Mouse (Mus musculus) hindbrain, embryonic 13.5 days (tissue): Measurements from ENCODE around the gene Zfp871. TPM values are rescaled to one million over a fixed set of nuclear protein-coding genes. Genes with fewer than 3 reads are reported as not detected.
"Not testable (repeated sequence)": the region's sequence is repeated elsewhere in the genome, so short reads cannot be mapped to it uniquely, and the experiment has no call there.

Experiments used
- ATAC-seq: fragments of 200-750 bp; cut with Nextera tagmentation; 2 replicates; pipeline ENCODE4 v1.8.0; 2017; ENCODE audit warnings: moderate TSS enrichment; ENCODE audit not compliant: low FRiP score
- H3K27ac ChIP-seq: fragments of 300-500 bp; sonication (generic); 2 replicates; pipeline ENCODE4 v1.5.1; 2015; ENCODE audit warnings: inconsistent platforms, mild to moderate bottlenecking, moderate library complexity
- H3K27me3 ChIP-seq: fragments of 300-500 bp; sonication (generic); 2 replicates; pipeline ENCODE4 v1.6.1; 2015; ENCODE audit warnings: mild to moderate bottlenecking, inconsistent platforms
- H3K36me3 ChIP-seq: fragments of 300-500 bp; sonication (generic); 2 replicates; pipeline ENCODE4 v1.6.1; 2015; ENCODE audit warnings: mild to moderate bottlenecking, inconsistent platforms
- H3K4me1 ChIP-seq: fragments of 300-500 bp; sonication (generic); replicated peaks from 2 replicates; pipeline ENCODE4 v1.6.1; 2015; ENCODE audit warnings: inconsistent platforms
- H3K4me2 ChIP-seq: fragments of 300-500 bp; sonication (generic); 2 replicates; pipeline ENCODE4 v1.6.1; 2015; ENCODE audit warnings: inconsistent platforms, mild to moderate bottlenecking, moderate library complexity
- H3K4me3 ChIP-seq: fragments of 300-500 bp; sonication (generic); 2 replicates; pipeline ENCODE4 v1.5.1; 2015; ENCODE audit warnings: mild to moderate bottlenecking, inconsistent platforms
- H3K9ac ChIP-seq: fragments of 300-500 bp; sonication (generic); 2 replicates; pipeline ENCODE4 v1.6.1; 2015; ENCODE audit warnings: mild to moderate bottlenecking, inconsistent platforms
- H3K9me3 ChIP-seq: fragments of 300-500 bp; sonication (generic); 2 replicates; pipeline ENCODE4 v1.6.1; 2016; ENCODE audit warnings: inconsistent platforms
- WGBS: fragments of 180-500 bp; shearing (Covaris S2); methylation state at CpG from one replicate; pipeline ENCODE4 v1.1.7; 2015; 5-methylcytosine and 5-hydroxymethylcytosine counted together
- polyA plus RNA-seq: library from polyadenylated mRNA; unstranded; fragments of >200 nt; fragmentation: Nextera tagmentation; extraction: Ambion mirVana; gene quantifications from 2 replicates; pipeline ENCODE4 v1.2.1, GENCODE M21; 2015

The Zfp871 gene
- polyA plus RNA-seq, 1 experiment from 2014 or later = 46.1 TPM

DNA sequence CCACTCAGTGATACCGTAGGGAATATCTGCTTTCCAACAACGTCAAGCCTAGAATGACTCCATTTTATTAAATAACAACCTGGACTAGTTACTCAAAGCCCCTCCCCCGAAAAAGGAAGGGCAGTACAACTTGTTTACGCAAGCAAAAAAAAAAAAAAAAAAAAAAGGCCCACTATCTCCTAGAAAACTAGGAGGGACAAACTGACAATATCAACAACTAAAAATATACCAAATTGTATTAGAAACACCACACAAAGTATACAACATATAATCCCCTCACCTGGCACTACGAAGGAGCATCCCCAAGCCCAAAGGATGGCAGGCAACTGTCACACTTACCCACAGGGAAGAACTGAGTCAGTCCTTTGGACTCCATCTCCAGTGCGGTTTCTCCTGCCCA, 1.1 kb downstream of the Zfp871 start:
- Histone ChIP-seq H3K4me2 (peak overlapping the region; percentile 76), H3K4me1 (peaks cover 26% of the 10 kb centered on the region), H3K27ac (no peak overlapping the region), H3K9ac (peak overlapping the region; percentile 97), H3K36me3 (peaks cover 27% of the 10 kb centered on the region), H3K4me3 (peak overlapping the region; percentile 92), H3K27me3 (no peaks in the 10 kb centered on the region), H3K9me3 (no peaks in the 10 kb centered on the region)
- WGBS = 75% methylated on average over 6 of the region's 6 CpGs
- no peak for ATAC-seq

DNA sequence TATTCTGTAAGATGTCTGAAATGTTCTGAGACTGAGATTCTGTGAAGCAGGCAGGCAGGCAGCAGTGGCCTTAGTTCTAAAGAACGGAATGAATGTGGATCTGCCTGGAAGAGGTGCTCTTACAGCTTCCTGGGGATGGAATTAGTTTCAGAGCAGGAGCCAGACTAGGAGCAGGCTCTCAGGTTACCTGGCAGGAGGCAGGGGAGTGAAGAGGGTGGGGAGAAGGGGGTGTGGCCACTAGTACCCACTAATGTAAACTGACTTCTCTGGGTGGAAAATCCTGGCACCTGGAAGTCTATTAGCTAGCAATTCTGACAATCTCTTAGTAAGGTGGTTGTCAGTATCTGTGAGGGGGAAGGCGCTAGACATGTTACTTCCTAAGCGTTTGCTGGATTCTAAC, 2.4 kb downstream of the Zfp871 start:
- H3K4me2 ChIP-seq = peak overlapping the region; percentile 20
- 91% methylated on average over 3 of the region's 3 CpGs for WGBS

DNA sequence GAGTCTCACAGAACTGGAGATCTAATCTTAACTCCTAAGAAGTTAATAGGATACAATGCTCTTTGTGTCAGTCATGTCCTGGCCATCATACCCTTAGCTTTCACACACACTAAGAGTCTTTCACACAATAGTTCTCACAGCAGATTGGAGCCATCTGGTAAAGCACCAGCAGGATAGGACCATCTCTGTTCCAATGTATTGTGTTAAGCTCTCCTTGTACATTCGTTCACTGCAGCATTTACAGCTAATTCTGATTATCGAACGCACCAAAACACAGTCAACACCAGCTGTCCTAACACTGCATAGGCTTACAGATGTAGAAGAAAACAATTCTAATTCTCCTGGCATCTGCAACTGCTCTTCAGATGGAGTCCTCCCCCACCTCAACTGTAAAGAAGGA, 10.5 kb downstream of the Zfp871 start:
- 95% methylated on average over 3 of the region's 3 CpGs for WGBS
- Histone ChIP-seq H3K9ac (no peak overlapping the region), H3K36me3 (peaks cover 56% of the 10 kb centered on the region), H3K27me3 (no peaks in the 10 kb centered on the region), H3K9me3 (no peaks in the 10 kb centered on the region), H3K4me1 (no peaks in the 10 kb centered on the region), H3K4me3 (no peak overlapping the region), H3K4me2 (no peak overlapping the region), H3K27ac (no peak overlapping the region)
- ATAC-seq = no peak

More for the DNA sequence above, 2.4 kb downstream of the Zfp871 start:
- Histone ChIP-seq H3K9ac (0 out of 2 replicates have a peak overlapping the region, but pooled peaks have one; percentile 30), H3K27me3 (no peaks in the 10 kb centered on the region), H3K4me1 (peaks cover 26% of the 10 kb centered on the region), H3K27ac (no peak overlapping the region), H3K4me3 (no peak overlapping the region), H3K9me3 (no peaks in the 10 kb centered on the region), H3K36me3 (peaks cover 27% of the 10 kb centered on the region)
- ATAC-seq = no peak

DNA sequence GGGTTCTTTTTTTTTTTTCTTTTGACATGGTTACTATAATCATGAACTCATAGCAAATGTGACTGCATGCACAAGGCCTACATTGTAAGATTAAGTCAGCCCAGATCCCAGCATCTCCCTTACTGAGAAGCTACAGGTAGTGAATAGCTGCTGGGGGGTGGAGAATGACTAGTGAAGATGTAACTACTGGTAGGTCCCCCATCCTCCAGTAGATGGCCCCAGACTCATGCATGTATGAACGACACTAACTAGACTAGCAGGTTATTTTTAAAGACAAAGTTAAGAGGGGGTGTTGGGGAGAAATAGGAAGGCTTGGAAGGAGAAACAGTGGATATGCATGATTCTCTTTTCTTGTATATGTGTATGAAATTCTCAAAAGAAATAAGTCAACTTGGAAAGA, 16.9 kb downstream of the Zfp871 start:
- H3K4me2 ChIP-seq = no peak overlapping the region
- H3K4me3 ChIP-seq = no peak overlapping the region
- H3K27me3 ChIP-seq = no peaks in the 10 kb centered on the region
- no peak overlapping the region for H3K9ac ChIP-seq
- no peaks in the 10 kb centered on the region for H3K9me3 ChIP-seq
- no peak for ATAC-seq
- H3K36me3 ChIP-seq = peaks cover 89% of the 10 kb centered on the region
- WGBS = 86% methylated on average over 1 of the region's 1 CpGs
- H3K27ac ChIP-seq = no peak overlapping the region
- H3K4me1 ChIP-seq = no peaks in the 10 kb centered on the region

DNA sequence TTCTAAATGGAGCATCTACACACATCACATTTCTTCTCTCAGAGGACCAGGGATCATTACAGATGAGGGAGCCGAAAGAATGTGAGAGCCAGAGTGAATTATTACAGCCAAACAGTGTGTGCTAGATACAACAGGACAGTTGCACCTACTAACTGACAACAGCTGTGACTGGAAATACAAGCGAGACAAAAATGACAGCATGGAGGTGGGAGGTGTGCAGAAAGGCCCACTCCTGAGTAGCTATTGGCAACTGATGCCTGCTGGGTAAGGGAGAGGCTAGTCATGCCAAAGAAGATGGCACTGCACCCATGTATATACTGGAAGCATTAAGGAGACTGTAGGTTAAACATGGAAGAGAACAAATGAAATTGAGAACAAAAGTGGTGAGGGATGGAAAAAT, 21.7 kb downstream of the Zfp871 start:
- no peak for ATAC-seq
- no peak overlapping the region for H3K4me2 ChIP-seq
- H3K9me3 ChIP-seq = 0 out of 2 replicates have a peak, but pooled peaks cover 3% of the 10 kb centered on the region
- no peak overlapping the region for H3K4me3 ChIP-seq
- H3K27me3 ChIP-seq = no peaks in the 10 kb centered on the region
- no peak overlapping the region for H3K27ac ChIP-seq
- 100% methylated on average over 2 of the region's 2 CpGs for WGBS
- H3K9ac ChIP-seq = no peak overlapping the region
- no peaks in the 10 kb centered on the region for H3K4me1 ChIP-seq
- H3K36me3 ChIP-seq = peaks cover 72% of the 10 kb centered on the region

DNA sequence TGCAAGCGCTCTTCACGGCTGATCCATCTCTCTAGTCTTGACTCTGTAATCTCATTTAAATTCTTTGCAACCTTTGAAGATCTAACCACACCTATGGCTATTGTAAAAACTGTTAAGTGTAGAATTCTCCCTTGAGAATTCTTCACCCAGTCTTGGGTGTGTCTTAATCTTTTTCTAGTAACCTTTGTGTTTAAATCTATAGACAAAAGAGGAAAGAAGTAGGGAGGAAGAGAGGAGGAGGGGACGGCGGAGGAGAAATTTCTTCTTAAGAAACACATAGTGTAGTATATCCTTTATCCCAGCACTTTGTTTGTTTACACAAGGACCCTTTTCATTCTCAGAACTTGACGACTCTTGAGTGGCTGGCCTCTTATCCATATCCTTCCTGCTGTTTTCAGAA, 30.8 kb downstream of the Zfp871 start:
- WGBS = 78% methylated on average over 5 of the region's 5 CpGs
- no peak overlapping the region for H3K4me3 ChIP-seq
- H3K4me1 ChIP-seq = 0 out of 2 replicates have a peak, but pooled peaks cover 7% of the 10 kb centered on the region
- H3K4me2 ChIP-seq = no peak overlapping the region
- H3K9ac ChIP-seq = no peak overlapping the region
- ATAC-seq = no peak
- H3K27me3 ChIP-seq = no peaks in the 10 kb centered on the region
- no peaks in the 10 kb centered on the region for H3K9me3 ChIP-seq
- H3K27ac ChIP-seq = no peak overlapping the region
- no peaks in the 10 kb centered on the region for H3K36me3 ChIP-seq

DNA sequence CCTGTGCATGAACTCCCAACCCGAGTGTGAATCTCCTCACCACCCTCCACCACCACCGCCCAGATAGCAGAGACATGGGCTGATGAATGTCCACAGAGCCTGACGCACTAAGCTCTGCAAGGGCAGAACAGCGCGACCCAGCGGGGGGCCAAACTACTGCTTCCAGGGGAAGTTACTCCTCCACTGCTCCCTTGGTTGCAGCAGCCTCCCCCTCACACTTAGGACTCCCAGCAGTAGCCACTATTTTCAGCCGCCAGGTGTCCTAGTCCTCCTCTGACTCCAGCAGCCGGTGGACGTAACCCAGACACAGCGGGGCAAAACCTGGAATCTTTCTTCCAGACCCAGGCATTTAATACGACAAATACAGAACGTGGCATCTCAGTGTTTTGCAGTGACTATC, 34.5 kb downstream of the Zfp871 start:
- no peak overlapping the region for H3K9ac ChIP-seq
- 13% methylated on average over 12 of the region's 12 CpGs for whole genome bisulfite sequencing
- no peak overlapping the region for H3K4me3 ChIP-seq
- 0 out of 2 replicates have a peak, but pooled peaks cover 7% of the 10 kb centered on the region for H3K4me1 ChIP-seq
- no peak overlapping the region for H3K27ac ChIP-seq
- no peaks in the 10 kb centered on the region for H3K36me3 ChIP-seq
- no peak overlapping the region; the same call in 1 of the 2 replicates for H3K4me2 ChIP-seq
- no peaks in the 10 kb centered on the region for H3K9me3 ChIP-seq
- H3K27me3 ChIP-seq = no peaks in the 10 kb centered on the region
- no peak for ATAC-seq

DNA sequence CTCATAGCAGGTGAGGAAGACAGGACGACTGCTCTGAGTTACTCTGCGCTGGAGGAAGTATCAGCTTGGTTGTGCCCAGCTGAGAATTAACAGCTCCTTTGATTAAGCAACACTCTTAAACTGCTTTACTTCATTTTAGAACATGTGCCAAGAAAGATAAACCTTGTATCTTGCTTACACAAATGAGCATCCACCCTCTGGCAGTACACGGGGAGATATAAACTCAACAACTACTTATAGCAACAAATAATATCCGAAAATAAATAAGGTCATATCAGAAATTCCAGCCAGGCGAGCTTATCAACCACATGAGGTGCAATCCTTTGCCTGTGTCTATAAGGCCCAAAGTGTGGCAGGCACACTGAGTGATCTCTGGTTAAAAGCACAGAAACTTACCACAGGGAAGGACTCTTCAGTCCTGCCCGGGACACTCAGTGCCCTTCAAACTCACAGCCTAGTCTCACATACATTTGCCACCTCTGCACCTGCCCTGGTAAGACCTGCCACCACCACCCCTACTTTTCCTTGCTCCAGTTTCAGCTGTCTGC, 35.2 kb downstream of the Zfp871 start:
- no peak overlapping the region for H3K4me2 ChIP-seq
- H3K36me3 ChIP-seq = no peaks in the 10 kb centered on the region
- H3K4me1 ChIP-seq = 0 out of 2 replicates have a peak, but pooled peaks cover 7% of the 10 kb centered on the region
- H3K9ac ChIP-seq = no peak overlapping the region
- no peaks in the 10 kb centered on the region for H3K9me3 ChIP-seq
- WGBS = 81% methylated on average over 6 of the region's 6 CpGs
- ATAC-seq = no peak
- H3K27ac ChIP-seq = no peak overlapping the region
- H3K27me3 ChIP-seq = no peaks in the 10 kb centered on the region
- no peak overlapping the region for H3K4me3 ChIP-seq

DNA sequence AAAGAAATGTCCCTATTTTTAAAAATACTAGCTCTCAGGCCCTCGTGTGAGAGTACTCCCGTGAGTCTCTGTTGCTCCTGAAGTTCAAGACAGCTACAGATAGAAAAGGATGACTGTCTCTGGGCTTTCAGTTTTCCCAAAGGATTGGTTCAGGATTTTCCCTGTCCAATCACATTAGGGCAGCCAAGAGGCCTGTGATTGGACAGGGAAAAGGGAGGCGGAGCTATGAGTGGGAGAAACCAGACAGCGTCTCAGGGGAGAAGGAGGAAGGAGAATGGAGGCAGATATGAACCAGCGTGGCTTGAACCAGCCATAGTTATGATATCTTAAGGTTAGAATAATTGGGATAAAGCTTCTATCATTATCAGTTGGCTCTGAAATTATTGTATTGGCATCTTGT, 37.5 kb downstream of the Zfp871 start:
- Histone ChIP-seq H3K9ac (no peak overlapping the region), H3K4me1 (0 out of 2 replicates have a peak, but pooled peaks cover 7% of the 10 kb centered on the region), H3K36me3 (no peaks in the 10 kb centered on the region), H3K4me2 (no peak overlapping the region), H3K27ac (no peak overlapping the region), H3K9me3 (no peaks in the 10 kb centered on the region), H3K4me3 (no peak overlapping the region), H3K27me3 (no peaks in the 10 kb centered on the region)
- 57% methylated on average over 5 of the region's 5 CpGs for WGBS
- no peak for ATAC-seq

DNA sequence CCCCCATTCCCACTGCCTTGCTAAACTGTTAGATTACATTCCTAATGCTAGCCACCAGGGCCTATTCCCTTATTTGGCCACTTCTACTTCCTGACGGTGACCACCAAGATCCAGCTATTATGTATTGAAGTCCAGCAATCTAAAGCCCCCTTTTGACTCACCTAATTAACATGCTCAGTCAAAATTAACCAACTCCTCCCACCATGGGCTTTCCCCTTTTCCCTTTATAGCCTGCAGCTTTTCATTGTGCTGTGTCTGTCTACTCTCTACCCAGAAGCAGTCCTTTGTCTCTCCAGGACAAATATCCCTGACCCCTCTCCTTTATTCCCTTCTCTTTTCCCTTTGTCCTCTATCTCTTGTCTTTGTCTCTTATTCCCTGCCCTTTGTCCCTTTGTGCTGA, 47.0 kb downstream of the Zfp871 start:
- Histone ChIP-seq H3K4me1 (0 out of 2 replicates have a peak, but pooled peaks cover 5% of the 10 kb centered on the region), H3K9ac (no peak overlapping the region), H3K36me3 (no peaks in the 10 kb centered on the region), H3K4me3 (no peak overlapping the region), H3K9me3 (no peaks in the 10 kb centered on the region), H3K27ac (no peak overlapping the region), H3K27me3 (no peaks in the 10 kb centered on the region), H3K4me2 (no peak overlapping the region)
- WGBS = 28% methylated on average over 1 of the region's 1 CpGs
- no peak for ATAC-seq

DNA sequence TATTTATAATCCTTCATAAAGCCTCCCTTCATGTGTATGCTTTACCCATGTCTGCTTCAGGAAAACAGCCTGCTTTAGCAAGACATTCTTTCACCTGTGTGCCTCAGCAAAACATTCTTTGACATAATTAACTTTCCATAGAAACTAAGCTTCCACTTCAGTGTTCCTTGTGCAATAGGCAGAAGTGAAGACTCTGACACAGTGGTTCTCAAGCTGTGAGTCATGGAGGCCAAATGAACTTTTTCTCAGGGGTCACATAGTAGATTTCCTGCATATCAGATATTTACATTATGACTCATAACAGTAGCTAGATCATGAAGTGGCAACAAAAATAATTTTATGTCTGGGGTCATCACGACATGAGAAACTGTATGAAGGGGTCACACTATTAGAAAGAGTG, 49.7 kb downstream of the Zfp871 start:
- H3K4me3 ChIP-seq = no peak overlapping the region
- H3K36me3 ChIP-seq = no peaks in the 10 kb centered on the region
- ATAC-seq = no peak
- no peaks in the 10 kb centered on the region for H3K27me3 ChIP-seq
- H3K4me2 ChIP-seq = no peak overlapping the region
- H3K9ac ChIP-seq = no peak overlapping the region
- H3K4me1 ChIP-seq = 0 out of 2 replicates have a peak, but pooled peaks cover 5% of the 10 kb centered on the region
- no peak overlapping the region for H3K27ac ChIP-seq
- no peaks in the 10 kb centered on the region for H3K9me3 ChIP-seq
- WGBS = 88% methylated on average over 1 of the region's 1 CpGs

DNA sequence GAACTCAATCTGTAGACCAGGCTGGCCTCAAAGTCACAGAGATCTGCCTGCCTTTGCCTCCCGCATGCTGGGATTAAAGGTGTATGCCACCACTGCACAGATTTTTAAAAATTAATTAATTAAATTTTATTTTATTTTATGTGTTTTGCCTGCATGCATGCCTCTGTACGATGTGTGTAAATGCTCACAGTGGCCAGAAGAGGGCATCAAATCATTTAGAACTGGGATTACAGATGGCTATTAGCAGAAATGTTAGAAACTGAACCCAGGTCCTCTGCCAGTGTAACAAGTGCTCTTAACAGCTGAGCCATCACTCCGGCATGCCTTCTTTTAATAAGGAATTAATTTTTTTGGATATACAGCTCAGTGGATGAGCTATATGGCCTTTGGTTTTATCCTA, 59.1 kb downstream of the Zfp871 start:
- no peaks in the 10 kb centered on the region for H3K36me3 ChIP-seq
- no peaks in the 10 kb centered on the region for H3K4me1 ChIP-seq
- H3K27ac ChIP-seq = no peak overlapping the region
- H3K27me3 ChIP-seq = no peaks in the 10 kb centered on the region
- H3K9me3 ChIP-seq = peaks cover 6% of the 10 kb centered on the region; the same call in 1 of the 2 replicates
- H3K9ac ChIP-seq = no peak overlapping the region
- no peak for ATAC-seq
- WGBS = 73% methylated on average over 3 of the region's 3 CpGs
- H3K4me3 ChIP-seq = no peak overlapping the region
- H3K4me2 ChIP-seq = no peak overlapping the region

DNA sequence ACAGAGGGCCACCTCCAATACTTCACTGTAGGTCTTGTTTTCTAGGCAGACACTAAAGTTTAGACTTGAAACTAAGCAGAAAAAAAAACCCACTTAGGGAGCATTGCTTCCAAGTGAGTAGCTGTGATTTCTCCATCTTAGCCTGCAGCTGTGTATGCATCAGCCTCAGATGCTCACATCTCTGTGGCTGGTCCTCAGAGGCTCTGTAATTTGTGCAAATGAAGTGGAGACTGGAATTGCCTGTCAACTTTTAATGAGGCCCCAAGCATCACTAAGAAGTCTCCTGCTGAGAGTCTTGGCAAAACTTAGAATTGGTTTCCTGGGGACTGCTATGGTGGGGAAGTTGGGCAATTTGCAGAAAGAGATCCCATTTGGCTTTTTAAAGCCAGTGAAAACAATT, 61.7 kb downstream of the Zfp871 start:
- ATAC-seq = not testable (repeated sequence)

More for the DNA sequence above, 61.7 kb downstream of the Zfp871 start:
- H3K27ac ChIP-seq, H3K9me3 ChIP-seq, H3K9ac ChIP-seq, H3K4me1 ChIP-seq, H3K4me2 ChIP-seq, H3K27me3 ChIP-seq, H3K4me3 ChIP-seq, H3K36me3 ChIP-seq: not testable (repeated sequence)
